Mouse (Mus musculus) heart, adult 2 months (tissue): ENCODE measurements around the gene Map2k6. TPM values are rescaled to one million over a fixed set of nuclear protein-coding genes. Genes with fewer than 3 reads are reported as not detected.

ENCODE experiments used
- DNase-seq, 2 experiments: peaks; one replicate each; pipeline ENCODE4 v3.0.0; 2021
- H3K27ac ChIP-seq: fragments of 200-600 bp; 2 replicates; pipeline ENCODE4 v1.8.1; 2022
- H3K27me3 ChIP-seq: fragments of 200-500 bp; 2 replicates; pipeline ENCODE4 v1.6.1; 2012; ENCODE audit warnings: mild to moderate bottlenecking, low read length, inconsistent platforms, mixed read lengths; ENCODE audit not compliant: control insufficient read depth, insufficient read depth
- H3K36me3 ChIP-seq: fragments of 200-500 bp; 2 replicates; pipeline ENCODE4 v1.6.1; 2012; ENCODE audit warnings: low read length, inconsistent platforms; ENCODE audit not compliant: control insufficient read depth, insufficient read depth
- H3K4me1 ChIP-seq: fragments of 200-500 bp; 2 replicates; pipeline ENCODE4 v1.6.1; 2011; ENCODE audit warnings: low read length; ENCODE audit not compliant: control insufficient read depth, insufficient read depth
- H3K4me3 ChIP-seq: fragments of 200-600 bp; 2 replicates; pipeline ENCODE4 v1.8.1; 2022
- H3K79me2 ChIP-seq: fragments of 200-500 bp; replicated peaks from 2 replicates; pipeline ENCODE4 v1.6.1; 2012; ENCODE audit warnings: mild to moderate bottlenecking, inconsistent platforms, low read length, moderate library complexity, mixed read lengths; ENCODE audit not compliant: control insufficient read depth, insufficient read depth
- H3K9ac ChIP-seq: fragments of 200-500 bp; 2 replicates; pipeline ENCODE4 v1.6.1; 2012; ENCODE audit warnings: low read depth, mild to moderate bottlenecking, control low read depth, inconsistent platforms, low read length, mixed read lengths
- CTCF ChIP-seq: fragments of 200-600 bp; IDR thresholded peaks from 2 replicates; pipeline ENCODE4 v1.8.1; 2022; ENCODE audit warnings: antibody characterized with exemption, mild to moderate bottlenecking, moderate library complexity
- EP300 ChIP-seq: fragments of 200-500 bp; IDR thresholded peaks from 2 replicates; pipeline ENCODE4 v1.6.1; 2011; ENCODE audit warnings: low read depth, low read length, control low read depth; ENCODE audit not compliant: insufficient read depth
- POLR2A ChIP-seq: fragments of 200-500 bp; IDR thresholded peaks from 2 replicates; pipeline ENCODE4 v1.6.1; 2011; ENCODE audit warnings: mild to moderate bottlenecking, low read depth, low read length, control low read depth; ENCODE audit not compliant: insufficient read depth
- WGBS: fragments of 180-500 bp; shearing (Covaris S2); methylation state at CpG from one replicate; pipeline ENCODE4 v1.1.7; 2018; 5-methylcytosine and 5-hydroxymethylcytosine counted together
- intact Hi-C: fragments of 180-260 bp; cut with DNase I; formaldehyde crosslinking; loops from one replicate; pipeline ENCODE4 v1.15.1; 2025
- polyA plus RNA-seq: library from polyadenylated mRNA; depleted of rRNA; stranded (reverse); fragments of >200 nt; gene quantifications from 2 replicates; pipeline ENCODE4 v1.2.3, GENCODE M21; 2012
- total RNA-seq, 2 experiments: library from RNA; stranded (reverse); gene quantifications; 2 replicates each; pipeline ENCODE4 v1.2.3; 2021

The Map2k6 gene
- total and polyA plus RNA-seq, 3 experiments = 3.8 to 4.1 (median 3.8) TPM

- no peaks in the 10 kb centered on the region for H3K36me3 ChIP-seq
- intact Hi-C loops = no loop called here
- TF ChIP-seq CTCF = no peak
- H3K4me3 ChIP-seq = no peak overlapping the region
- no peaks in the 10 kb centered on the region for H3K27me3 ChIP-seq
- H3K79me2 ChIP-seq = 0 out of 2 replicates have a peak, but pooled peaks cover 1% of the 10 kb centered on the region
- WGBS = 29% methylated on average over 15 of the region's 15 CpGs
- H3K27ac ChIP-seq = no peak overlapping the region
- DNase-seq = peak; percentile 28 to 33
- no peak overlapping the region for H3K9ac ChIP-seq
- H3K4me1 ChIP-seq = peaks cover 14% of the 10 kb centered on the region
These were observed 51.3 kb downstream of the Map2k6 start for GRCm38 (mm10) chr11:110450091-110450757.

- no peaks in the 10 kb centered on the region for H3K27me3 ChIP-seq
- no peaks in the 10 kb centered on the region for H3K36me3 ChIP-seq
- no peak overlapping the region for H3K4me3 ChIP-seq
- WGBS = 62% methylated on average over 4 of the region's 4 CpGs
- H3K9ac ChIP-seq = no peak overlapping the region
- no peak for DNase-seq
- H3K79me2 ChIP-seq = 0 out of 2 replicates have a peak, but pooled peaks cover 1% of the 10 kb centered on the region
- H3K4me1 ChIP-seq = peaks cover 14% of the 10 kb centered on the region
- intact Hi-C loops = no loop called here
- TF ChIP-seq POLR2A (no peak), CTCF (no peak), EP300 (no peak)
- no peak overlapping the region for H3K27ac ChIP-seq
These were observed 51.8 kb downstream of the Map2k6 start for GRCm38 (mm10) chr11:110450758-110451121.

GRCm38 (mm10) chr11:110451590-110451989, 52.7 kb downstream of the Map2k6 start:
- Histone ChIP-seq H3K4me3 (no peak overlapping the region), H3K36me3 (no peaks in the 10 kb centered on the region), H3K27ac (no peak overlapping the region), H3K9ac (no peak overlapping the region), H3K79me2 (0 out of 2 replicates have a peak, but pooled peaks cover 1% of the 10 kb centered on the region), H3K4me1 (peaks cover 14% of the 10 kb centered on the region), H3K27me3 (no peaks in the 10 kb centered on the region)
- no peak for DNase-seq
- WGBS = 84% methylated on average over 7 of the region's 7 CpGs
- intact Hi-C loops = no loop called here
- TF ChIP-seq CTCF (no peak), EP300 (no peak), POLR2A (no peak)

GRCm38 (mm10) chr11:110453445-110454154, 54.7 kb downstream of the Map2k6 start:
- WGBS = 97% methylated on average over 5 of the region's 5 CpGs
- peaks cover 11% of the 10 kb centered on the region for H3K4me1 ChIP-seq
- DNase-seq = no peak
- intact Hi-C loops = no loop called here
- H3K4me3 ChIP-seq = no peak overlapping the region
- H3K27me3 ChIP-seq = no peaks in the 10 kb centered on the region
- 0 out of 2 replicates have a peak, but pooled peaks cover 1% of the 10 kb centered on the region for H3K79me2 ChIP-seq
- TF ChIP-seq POLR2A (no peak), CTCF (no peak), EP300 (no peak)
- no peaks in the 10 kb centered on the region for H3K36me3 ChIP-seq
- H3K9ac ChIP-seq = no peak overlapping the region
- H3K27ac ChIP-seq = no peak overlapping the region

- TF ChIP-seq CTCF = no peak
- TF ChIP-seq EP300 = no peak
- no peak for TF ChIP-seq POLR2A
- WGBS = 88% methylated on average over 7 of the region's 7 CpGs
These were observed 58.6 kb downstream of the Map2k6 start for GRCm38 (mm10) chr11:110457441-110457912.

GRCm38 (mm10) chr11:110460480-110460879, 61.6 kb downstream of the Map2k6 start:
- Histone ChIP-seq H3K27ac (no peak overlapping the region), H3K79me2 (no peaks in the 10 kb centered on the region), H3K9ac (no peak overlapping the region), H3K27me3 (no peaks in the 10 kb centered on the region), H3K4me1 (no peaks in the 10 kb centered on the region), H3K36me3 (no peaks in the 10 kb centered on the region), H3K4me3 (no peak overlapping the region)
- 48% methylated on average over 2 of the region's 2 CpGs for WGBS
- TF ChIP-seq EP300 (no peak), CTCF (no peak), POLR2A (no peak)
- intact Hi-C loops = no loop called here
- DNase-seq = no peak

More at GRCm38 (mm10) chr11:110457441-110457912, 58.6 kb downstream of the Map2k6 start:
- H3K9ac ChIP-seq = no peak overlapping the region
- no peak overlapping the region for H3K27ac ChIP-seq
- no peaks in the 10 kb centered on the region for H3K27me3 ChIP-seq
- no peaks in the 10 kb centered on the region for H3K36me3 ChIP-seq
- peaks cover 2% of the 10 kb centered on the region; the same call in 1 of the 2 replicates for H3K4me1 ChIP-seq
- 0 out of 2 replicates have a peak, but pooled peaks cover 1% of the 10 kb centered on the region for H3K79me2 ChIP-seq
- H3K4me3 ChIP-seq = no peak overlapping the region
- DNase-seq = peak in 1 of 2 experiments; percentile 9
- intact Hi-C loops = no loop called here
